Mouse (Mus musculus): ENCODE data around the gene Cnot6. TPM values are rescaled to one million over a fixed set of nuclear protein-coding genes. Genes with fewer than 3 reads are reported as not detected.

The Cnot6 gene
- polyA plus RNA-seq, 1 experiment from 2014 or later = 76.0 TPM

DNA sequence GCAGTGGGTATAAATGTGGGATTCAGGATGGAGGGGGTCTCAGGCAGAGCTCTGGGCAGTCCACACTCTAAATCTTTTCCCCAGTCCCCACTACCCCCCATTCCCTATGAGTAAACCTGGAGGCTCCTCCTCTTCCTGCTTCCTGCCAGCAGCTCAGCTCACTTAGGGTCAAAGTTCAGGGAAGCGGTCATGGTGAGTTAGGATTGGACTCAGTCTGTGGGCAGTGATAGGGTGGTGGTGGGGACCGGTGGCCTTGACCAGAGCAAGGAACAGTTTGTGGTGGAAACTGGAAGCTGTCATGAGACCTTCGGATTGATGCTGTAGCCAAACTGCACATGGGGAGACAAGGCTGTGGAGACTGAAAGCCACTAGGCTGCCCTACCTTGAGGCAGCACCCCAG lies 88.4 kb downstream of the Cnot6 start:
- Histone ChIP-seq H3K9me3 (ENCODE audit: low read depth, low read length) (no peaks in the 10 kb centered on the region), H3K4me2 (no peak overlapping the region), H3K27ac (ENCODE audit: low read depth) (no peak overlapping the region), H3K4me1 (ENCODE audit: insufficient read depth) (no peaks in the 10 kb centered on the region), H3K36me3 (ENCODE audit: insufficient read depth) (no peaks in the 10 kb centered on the region), H3K9ac (no peak overlapping the region), H3K27me3 (ENCODE audit: insufficient read depth, low read length) (no peaks in the 10 kb centered on the region), H3K4me3 (ENCODE audit: low read depth, low read length) (no peak overlapping the region)
- no peak for TF ChIP-seq CTCF (IDR thresholded peaks at IDR 0.05; ENCODE audit: low read depth)
- no peak for ATAC-seq (ENCODE audit: insufficient read depth)
- 77% methylated on average over 3 of the region's 3 CpGs for WGBS
- DNase-seq = no peak

DNA sequence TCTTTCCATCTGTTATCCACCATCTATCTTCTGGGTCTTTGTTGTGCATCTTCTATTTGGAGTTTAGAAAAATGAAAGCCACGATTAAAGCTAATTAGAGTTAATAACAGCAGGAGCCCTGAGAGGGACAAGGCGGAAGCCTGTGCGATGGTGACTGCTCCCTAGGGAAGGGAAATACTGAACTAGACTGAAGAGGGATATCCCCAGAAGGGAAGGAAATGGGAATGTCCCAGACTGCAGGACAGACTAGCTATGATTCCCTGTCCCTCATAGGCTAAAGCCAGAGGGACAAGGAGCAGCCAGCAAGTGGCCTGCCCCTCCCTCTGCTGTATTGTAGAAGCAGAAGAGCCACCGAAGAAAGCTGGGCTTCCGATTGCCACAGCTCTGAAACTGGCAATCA lies 90.6 kb downstream of the Cnot6 start:
- TF ChIP-seq CTCF (IDR thresholded peaks at IDR 0.05; ENCODE audit: low read depth) = no peak
- H3K27ac ChIP-seq (ENCODE audit: low read depth) = no peak overlapping the region
- H3K4me2 ChIP-seq = no peak overlapping the region
- no peaks in the 10 kb centered on the region for H3K4me1 ChIP-seq (ENCODE audit: insufficient read depth)
- H3K9ac ChIP-seq = no peak overlapping the region
- H3K36me3 ChIP-seq (ENCODE audit: insufficient read depth) = no peaks in the 10 kb centered on the region
- ATAC-seq (ENCODE audit: insufficient read depth) = no peak
- no peak for DNase-seq
- no peaks in the 10 kb centered on the region for H3K27me3 ChIP-seq (ENCODE audit: insufficient read depth, low read length)
- H3K9me3 ChIP-seq (ENCODE audit: low read depth, low read length) = no peaks in the 10 kb centered on the region
- WGBS = 88% methylated on average over 5 of the region's 5 CpGs
- H3K4me3 ChIP-seq (ENCODE audit: low read depth, low read length) = no peak overlapping the region

Other genes with a start within 250 kb of the Cnot6 start
- not detected in 2 replicates for gene Olfr1386, start 247.7 kb downstream of the Cnot6 start, polyA plus RNA-seq (2014; fragmentation: Nextera tagmentation; extraction: Ambion mirVana)
- gene Olfr1385, start 223.7 kb downstream of the Cnot6 start, polyA plus RNA-seq (2014; fragmentation: Nextera tagmentation; extraction: Ambion mirVana) = not detected in 2 replicates
- not detected in 2 replicates for gene Olfr1384, start 206.0 kb downstream of the Cnot6 start, polyA plus RNA-seq (2014; fragmentation: Nextera tagmentation; extraction: Ambion mirVana)
- gene Olfr1383, start 193.1 kb downstream of the Cnot6 start, polyA plus RNA-seq (2014; fragmentation: Nextera tagmentation; extraction: Ambion mirVana) = not detected in 2 replicates
- not detected in 2 replicates for gene Olfr1382, start 184.5 kb downstream of the Cnot6 start, polyA plus RNA-seq (2014; fragmentation: Nextera tagmentation; extraction: Ambion mirVana)
- not detected in 2 replicates for gene Olfr1381, start 169.3 kb downstream of the Cnot6 start, polyA plus RNA-seq (2014; fragmentation: Nextera tagmentation; extraction: Ambion mirVana)
- not detected in 2 replicates for gene Olfr1380, start 155.8 kb downstream of the Cnot6 start, polyA plus RNA-seq (2014; fragmentation: Nextera tagmentation; extraction: Ambion mirVana)
- 14.4 and 14.6 TPM in 2 replicates for gene Flt4, start 103.5 kb downstream of the Cnot6 start, polyA plus RNA-seq (2014; fragmentation: Nextera tagmentation; extraction: Ambion mirVana)
- gene Scgb3a1, start 49.1 kb downstream of the Cnot6 start, polyA plus RNA-seq (2014; fragmentation: Nextera tagmentation; extraction: Ambion mirVana) = not detected in 2 replicates
- gene Gfpt2, start 81.5 kb upstream of the Cnot6 start, polyA plus RNA-seq (2014; fragmentation: Nextera tagmentation; extraction: Ambion mirVana) = 10.4 and 11.6 TPM in 2 replicates
- gene Mapk9, start 134.0 kb upstream of the Cnot6 start, polyA plus RNA-seq (2014; fragmentation: Nextera tagmentation; extraction: Ambion mirVana) = 38.4 and 40.0 TPM in 2 replicates
- gene Rasgef1c, start 189.1 kb upstream of the Cnot6 start, polyA plus RNA-seq (2014; fragmentation: Nextera tagmentation; extraction: Ambion mirVana) = 0.09 and 0.20 TPM in 2 replicates

Measured in lung, embryonic 14.5 days (tissue).